Mouse (Mus musculus): ENCODE data around the gene Ppp1ca. TPM values are rescaled to one million over a fixed set of nuclear protein-coding genes. Genes with fewer than 3 reads are reported as not detected.

Gene Ppp1ca
- polyA plus RNA-seq, 1 experiment: 819 TPM

GRCm38 (mm10) chr19:4171393-4172290 is 20.2 kb upstream of the Ppp1ca start:
- TF ChIP-seq MYOD1 (IDR thresholded peaks at IDR 0.05; ENCODE audit: control insufficient read depth, insufficient read length, low read depth) (no peak), FOSL1 (IDR thresholded peaks at IDR 0.05; ENCODE audit: insufficient read depth, low read length, poor library complexity, severe bottlenecking) (no peak), CTCF (IDR thresholded peaks at IDR 0.05; ENCODE audit: control insufficient read depth, insufficient read depth, insufficient read length) (no peak), USF1 (IDR thresholded peaks at IDR 0.05; ENCODE audit: low read depth) (no peak), CEBPB (IDR thresholded peaks at IDR 0.05; ENCODE audit: low read depth) (no peak), MAX (IDR thresholded peaks at IDR 0.05) (no peak)

GRCm38 (mm10) chr19:4172925-4173324 is 18.9 kb upstream of the Ppp1ca start:
- Histone ChIP-seq H3ac (ENCODE audit: control insufficient read depth, insufficient read length, low read depth) (no peak overlapping the region), H3K79me3 (ENCODE audit: low read depth) (no peaks in the 10 kb centered on the region), H3K4me3 (ENCODE audit: insufficient read depth, poor library complexity, severe bottlenecking) (no peak overlapping the region), H3K79me2 (ENCODE audit: control insufficient read depth, insufficient read depth) (no peaks in the 10 kb centered on the region), H3K27me3 (ENCODE audit: control insufficient read depth, insufficient read depth, insufficient read length) (no peaks in the 10 kb centered on the region), H3K36me3 (ENCODE audit: control insufficient read depth, insufficient read depth) (no peaks in the 10 kb centered on the region)
- no peak for TF ChIP-seq MYOG (IDR thresholded peaks at IDR 0.05; ENCODE audit: control insufficient read depth, extremely low read depth, insufficient read length)
- TF ChIP-seq MAX (IDR thresholded peaks at IDR 0.05): no peak
- no peak for TF ChIP-seq CEBPB (IDR thresholded peaks at IDR 0.05; ENCODE audit: low read depth)
- TF ChIP-seq USF1 (IDR thresholded peaks at IDR 0.05; ENCODE audit: low read depth): no peak
- TF ChIP-seq MYOD1 (IDR thresholded peaks at IDR 0.05; ENCODE audit: control insufficient read depth, insufficient read length, low read depth): no peak

More at GRCm38 (mm10) chr19:4171393-4172290, 20.2 kb upstream of the Ppp1ca start:
- no peaks in the 10 kb centered on the region for H3K79me2 ChIP-seq (ENCODE audit: control insufficient read depth, insufficient read depth)
- H3ac ChIP-seq (ENCODE audit: control insufficient read depth, insufficient read length, low read depth): no peak overlapping the region
- no peak overlapping the region for H3K4me3 ChIP-seq (ENCODE audit: insufficient read depth, poor library complexity, severe bottlenecking)
- H3K27me3 ChIP-seq (ENCODE audit: control insufficient read depth, insufficient read depth, insufficient read length): no peaks in the 10 kb centered on the region
- no peaks in the 10 kb centered on the region for H3K79me3 ChIP-seq (ENCODE audit: low read depth)
- no peaks in the 10 kb centered on the region for H3K36me3 ChIP-seq (ENCODE audit: control insufficient read depth, insufficient read depth)

GRCm38 (mm10) chr19:4175368-4175947 is 16.4 kb upstream of the Ppp1ca start, which contains the start of gene Carns1:
Gene Carns1 (minus strand): TSS chr19:4175479.
- Histone ChIP-seq H3K79me3 (ENCODE audit: low read depth) (no peaks in the 10 kb centered on the region), H3ac (ENCODE audit: control insufficient read depth, insufficient read length, low read depth) (peak within 1 kb of the TSS; percentile 53), H3K27me3 (ENCODE audit: control insufficient read depth, insufficient read depth, insufficient read length) (no peaks in the 10 kb centered on the region), H3K4me3 (ENCODE audit: insufficient read depth, poor library complexity, severe bottlenecking) (no peak within 1 kb of the TSS), H3K36me3 (ENCODE audit: control insufficient read depth, insufficient read depth) (no peaks in the 10 kb centered on the region), H3K79me2 (ENCODE audit: control insufficient read depth, insufficient read depth) (no peaks in the 10 kb centered on the region)
- no peak for TF ChIP-seq CTCF (IDR thresholded peaks at IDR 0.05; ENCODE audit: control insufficient read depth, insufficient read depth, insufficient read length)
- TF ChIP-seq MAX (IDR thresholded peaks at IDR 0.05): no peak
- no peak for TF ChIP-seq MYOG (IDR thresholded peaks at IDR 0.05; ENCODE audit: control insufficient read depth, extremely low read depth, insufficient read length)
- no peak for TF ChIP-seq FOSL1 (IDR thresholded peaks at IDR 0.05; ENCODE audit: insufficient read depth, low read length, poor library complexity, severe bottlenecking)
- TF ChIP-seq USF1 (IDR thresholded peaks at IDR 0.05; ENCODE audit: low read depth): no peak

DNA sequence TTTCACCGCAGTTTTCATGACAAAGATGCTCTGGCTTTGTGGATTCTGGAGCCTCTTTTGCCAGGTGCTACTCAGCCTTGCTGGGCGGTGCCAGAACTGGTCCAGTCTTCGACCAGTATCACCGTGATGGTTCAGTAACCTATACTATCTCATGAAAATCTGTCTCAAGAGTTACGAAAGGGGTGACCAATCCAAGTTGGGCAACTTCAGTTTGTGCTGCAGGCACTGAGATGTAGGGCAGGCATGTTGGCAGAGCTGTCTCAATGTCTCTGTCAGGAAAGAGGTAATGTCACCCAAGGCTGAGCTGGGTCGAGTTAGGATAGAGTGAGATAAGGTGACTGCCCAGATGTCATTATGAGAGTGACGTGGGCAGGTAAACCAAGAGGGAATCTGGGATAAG is 11.5 kb upstream of the Ppp1ca start:
- TF ChIP-seq CEBPB (IDR thresholded peaks at IDR 0.05; ENCODE audit: low read depth) (no peak), MYOD1 (IDR thresholded peaks at IDR 0.05; ENCODE audit: control insufficient read depth, insufficient read length, low read depth) (no peak), FOSL1 (IDR thresholded peaks at IDR 0.05; ENCODE audit: insufficient read depth, low read length, poor library complexity, severe bottlenecking) (no peak)
- Histone ChIP-seq H3K27me3 (ENCODE audit: control insufficient read depth, insufficient read depth, insufficient read length) (no peaks in the 10 kb centered on the region), H3K79me2 (ENCODE audit: control insufficient read depth, insufficient read depth) (no peaks in the 10 kb centered on the region), H3K4me3 (ENCODE audit: insufficient read depth, poor library complexity, severe bottlenecking) (no peak overlapping the region), H3K79me3 (ENCODE audit: low read depth) (no peaks in the 10 kb centered on the region), H3ac (ENCODE audit: control insufficient read depth, insufficient read length, low read depth) (no peak overlapping the region), H3K36me3 (ENCODE audit: control insufficient read depth, insufficient read depth) (no peaks in the 10 kb centered on the region)

DNA sequence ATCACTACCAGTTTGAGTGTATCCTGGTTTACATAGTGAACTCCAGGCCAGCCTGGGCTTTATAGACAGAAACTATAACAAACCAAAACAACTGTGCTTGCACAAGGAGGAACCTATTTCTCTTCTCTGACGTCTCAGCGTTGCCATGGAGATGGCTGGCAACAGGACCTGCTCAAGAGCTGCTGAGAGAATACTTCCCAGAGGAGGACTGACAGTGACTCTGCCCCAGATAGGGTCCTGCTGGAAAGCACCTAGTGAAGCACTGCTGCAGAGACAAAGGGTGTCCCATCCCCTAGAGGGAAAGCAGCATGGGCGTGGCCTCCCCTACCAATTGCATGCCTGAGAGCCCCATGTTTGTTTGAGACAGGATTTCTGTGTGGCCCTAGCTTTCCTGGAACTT is 10.0 kb upstream of the Ppp1ca start:
- Histone ChIP-seq H3ac (ENCODE audit: control insufficient read depth, insufficient read length, low read depth) (no peak overlapping the region), H3K79me3 (ENCODE audit: low read depth) (no peaks in the 10 kb centered on the region), H3K27me3 (ENCODE audit: control insufficient read depth, insufficient read depth, insufficient read length) (no peaks in the 10 kb centered on the region), H3K36me3 (ENCODE audit: control insufficient read depth, insufficient read depth) (no peaks in the 10 kb centered on the region), H3K79me2 (ENCODE audit: control insufficient read depth, insufficient read depth) (no peaks in the 10 kb centered on the region), H3K4me3 (ENCODE audit: insufficient read depth, poor library complexity, severe bottlenecking) (no peak overlapping the region)
- TF ChIP-seq CTCF (IDR thresholded peaks at IDR 0.05; ENCODE audit: control insufficient read depth, insufficient read depth, insufficient read length): no peak
- no peak for TF ChIP-seq MAX (IDR thresholded peaks at IDR 0.05)
- TF ChIP-seq USF1 (IDR thresholded peaks at IDR 0.05; ENCODE audit: low read depth): no peak
- TF ChIP-seq MYOD1 (IDR thresholded peaks at IDR 0.05; ENCODE audit: control insufficient read depth, insufficient read length, low read depth): no peak
- TF ChIP-seq CEBPB (IDR thresholded peaks at IDR 0.05; ENCODE audit: low read depth): no peak
- no peak for TF ChIP-seq MYOG (IDR thresholded peaks at IDR 0.05; ENCODE audit: control insufficient read depth, extremely low read depth, insufficient read length)
- no peak for TF ChIP-seq FOSL1 (IDR thresholded peaks at IDR 0.05; ENCODE audit: insufficient read depth, low read length, poor library complexity, severe bottlenecking)
